ENCODE assay signal across 8 mouse cellular contexts in the genomic region with DNA sequence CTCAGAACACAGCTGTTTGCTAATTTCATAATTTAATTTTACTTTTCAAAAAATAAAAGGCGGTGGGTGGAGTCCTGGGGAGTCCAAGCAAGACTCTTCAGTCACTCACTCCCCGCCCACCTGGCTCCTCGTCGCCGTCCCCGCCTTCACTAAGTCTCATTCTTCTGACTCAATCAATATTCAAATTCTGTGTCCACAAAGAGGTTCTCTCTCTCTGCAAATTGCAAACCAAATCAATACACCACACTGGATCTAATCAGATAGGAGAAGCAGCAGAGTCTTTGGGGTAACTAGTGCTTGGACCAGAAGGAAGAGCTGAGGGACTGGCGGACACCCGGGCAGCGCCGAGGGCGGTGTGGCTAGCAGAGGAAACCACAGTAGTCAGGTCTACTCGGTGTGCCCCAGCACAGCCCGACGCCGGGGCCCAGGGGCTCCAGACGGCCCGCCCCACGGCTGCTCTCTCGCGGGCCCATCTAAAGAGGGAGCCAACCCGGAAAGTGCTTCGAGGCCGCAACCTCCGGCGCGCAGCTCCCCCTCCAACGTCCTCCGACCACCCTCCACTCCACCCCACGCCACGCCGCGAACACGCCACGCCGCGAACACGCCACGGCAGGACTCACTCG. TPM values are rescaled to one million over a fixed set of nuclear protein-coding genes. Genes with fewer than 3 reads are reported as not detected.
DNase-seq lines count a peak whose midpoint lies in the region; ATAC-seq and TF ChIP-seq lines count a peak whose summit lies in the region.

No protein-coding gene starts in this region.

- H3K9ac ChIP-seq in kidney, embryonic 15.5 days: peak overlapping the region; percentile 90
- peak overlapping the region; percentile 81 for H3K9ac ChIP-seq in MEL (ENCODE audit: control insufficient read depth, low read depth, low read length, poor library complexity, severe bottlenecking)
- peak overlapping the region; percentile 91 for H3K9ac ChIP-seq in limb, embryonic 13.5 days
- H3K9ac ChIP-seq in neural tube, embryonic 15.5 days (replicated peaks): peak overlapping the region; percentile 88

- peaks cover 7% of the 10 kb centered on the region; the same call in 1 of the 2 replicates for H3K4me1 ChIP-seq in kidney, embryonic 15.5 days
- peaks cover 0 to 14% of the 10 kb centered on the region in 2 experiments; a peak in 2 of 4 replicates for H3K4me1 ChIP-seq in MEL (ENCODE audit: control insufficient read depth in 1 of 2, insufficient read depth in 2 of 2, low read length in 2 of 2)
- peaks cover 16% of the 10 kb centered on the region for H3K4me1 ChIP-seq in erythroblast, embryonic 14.5 days (ENCODE audit: control insufficient read depth)
- H3K4me1 ChIP-seq in limb, embryonic 13.5 days: no peaks in the 10 kb centered on the region
- H3K4me1 ChIP-seq in neural tube, embryonic 15.5 days: peaks cover 12% of the 10 kb centered on the region; the same call in 1 of the 2 replicates

- H3K9me3 ChIP-seq in kidney, embryonic 15.5 days (replicated peaks): no peaks in the 10 kb centered on the region
- no peaks in the 10 kb centered on the region for H3K9me3 ChIP-seq in MEL (replicated peaks; ENCODE audit: insufficient read depth, low read length)
- H3K9me3 ChIP-seq in erythroblast, embryonic 14.5 days (ENCODE audit: control insufficient read depth, low read length): no peaks in the 10 kb centered on the region
- no peaks in the 10 kb centered on the region for H3K9me3 ChIP-seq in limb, embryonic 13.5 days
- H3K9me3 ChIP-seq in neural tube, embryonic 15.5 days (replicated peaks): no peaks in the 10 kb centered on the region

- H3K27ac ChIP-seq in kidney, embryonic 15.5 days: peak overlapping the region; percentile 55
- peak overlapping the region; percentile 53 for H3K27ac ChIP-seq in MEL (ENCODE audit: control insufficient read depth, low read depth, low read length)
- H3K27ac ChIP-seq in limb, embryonic 13.5 days: no peak overlapping the region; the same call in 1 of the 2 replicates
- peak overlapping the region; percentile 77 for H3K27ac ChIP-seq in neural tube, embryonic 15.5 days (replicated peaks)

- peak; percentile 78 for ATAC-seq in kidney, embryonic 15.5 days (replicated peaks; ENCODE audit: low FRiP score)
- peak; percentile 83 for ATAC-seq in limb, embryonic 13.5 days (ENCODE audit: low FRiP score, low read depth)
- ATAC-seq in neural tube, embryonic 15.5 days (ENCODE audit: low FRiP score): peak; percentile 85

- TF ChIP-seq POLR2A in MEL (IDR thresholded peaks at IDR 0.05; ENCODE audit: control insufficient read depth in 1 of 2, insufficient read depth in 1 of 2, low read depth in 1 of 2, low read length in 2 of 2, poor library complexity in 1 of 2): no peak

- no peak for TF ChIP-seq CTCF in MEL (IDR thresholded peaks at IDR 0.05 in 2 of 3, conservative IDR thresholded peaks at IDR 0.05 in 1 of 3; ENCODE audit: control insufficient read depth in 1 of 3, insufficient read depth in 1 of 3, low read depth in 2 of 3, low read length in 3 of 3, poor library complexity in 1 of 3, severe bottlenecking in 1 of 3)

- no peak for TF ChIP-seq EP300 in MEL (IDR thresholded peaks at IDR 0.05; ENCODE audit: low read depth in 1 of 2, low read length in 2 of 2)

- peak overlapping the region; percentile 79 for H3K4me2 ChIP-seq in kidney, embryonic 15.5 days
- peak overlapping the region; percentile 81 for H3K4me2 ChIP-seq in limb, embryonic 13.5 days (replicated peaks)
- peak overlapping the region; percentile 70 for H3K4me2 ChIP-seq in neural tube, embryonic 15.5 days

- peaks cover 36% of the 10 kb centered on the region for H3K36me3 ChIP-seq in kidney, embryonic 15.5 days
- peaks cover 6 to 13% of the 10 kb centered on the region in 2 experiments; a peak in 3 of 4 replicates for H3K36me3 ChIP-seq in MEL (ENCODE audit: control insufficient read depth in 1 of 2, insufficient read depth in 2 of 2, low read length in 2 of 2)
- peaks cover 35% of the 10 kb centered on the region for H3K36me3 ChIP-seq in erythroblast, embryonic 14.5 days (ENCODE audit: control insufficient read depth)
- H3K36me3 ChIP-seq in limb, embryonic 13.5 days: peaks cover 30% of the 10 kb centered on the region
- H3K36me3 ChIP-seq in neural tube, embryonic 15.5 days: peaks cover 31% of the 10 kb centered on the region

- H3K79me2 ChIP-seq in MEL (ENCODE audit: control insufficient read depth, insufficient read depth, low read length, poor library complexity): peaks cover 12% of the 10 kb centered on the region

- under 1% methylated on average over 39 of the region's 39 CpGs for WGBS in kidney, embryonic 15.5 days
- under 1% methylated on average over 39 of the region's 39 CpGs for WGBS in limb, embryonic 13.5 days
- WGBS in neural tube, embryonic 15.5 days: under 1% methylated on average over 38 of the region's 39 CpGs

- TF ChIP-seq RAD21 in MEL (IDR thresholded peaks at IDR 0.05; ENCODE audit: low read depth, low read length): no peak

- H3K4me3 ChIP-seq in kidney, embryonic 15.5 days (replicated peaks): peak overlapping the region; percentile 85
- H3K4me3 ChIP-seq in MEL (ENCODE audit: control insufficient read depth in 1 of 2, insufficient read depth in 1 of 2, low read depth in 2 of 2, low read length in 2 of 2): peak overlapping the region; percentile 83 to 95
- peak overlapping the region; percentile 80 for H3K4me3 ChIP-seq in erythroblast, embryonic 14.5 days (replicated peaks)
- H3K4me3 ChIP-seq in limb, embryonic 13.5 days: peak overlapping the region; percentile 98
- peak overlapping the region; percentile 94 for H3K4me3 ChIP-seq in neural tube, embryonic 15.5 days (replicated peaks)

- DNase-seq in kidney, adult 9 months: no peak
- peak; percentile 60 for DNase-seq in MEL (ENCODE audit: low read depth, low spot score)
- no peak for DNase-seq in urinary bladder, adult 18-20 months (ENCODE audit: low spot score in 2 of 2)
- no peak for DNase-seq in right cerebral cortex, postnatal 36 days (ENCODE audit: low spot score in 2 of 2)

- peaks cover 13% of the 10 kb centered on the region; the same call in 1 of the 2 replicates for H3K27me3 ChIP-seq in kidney, embryonic 15.5 days
- H3K27me3 ChIP-seq in MEL (ENCODE audit: control insufficient read depth in 1 of 2, insufficient read depth in 2 of 2, low read length in 2 of 2): no peaks in the 10 kb centered on the region
- H3K27me3 ChIP-seq in erythroblast, embryonic 14.5 days (ENCODE audit: control insufficient read depth): peaks cover 8% of the 10 kb centered on the region
- H3K27me3 ChIP-seq in limb, embryonic 13.5 days: peaks cover 8% of the 10 kb centered on the region; the same call in 1 of the 2 replicates
- H3K27me3 ChIP-seq in neural tube, embryonic 15.5 days (replicated peaks): peaks cover 8% of the 10 kb centered on the region; the same call in 1 of the 2 replicates

TF ChIP-seq in MEL, 35 proteins besides CTCF, POLR2A, EP300 and RAD21:
- TF ChIP-seq NELFE (IDR thresholded peaks at IDR 0.05; ENCODE audit: low read depth, low read length): no peak
- TF ChIP-seq MEF2A (IDR thresholded peaks at IDR 0.05; ENCODE audit: extremely low read depth, insufficient replicate concordance, low read depth, low read length, poor library complexity, severe bottlenecking): no peak
- TF ChIP-seq HCFC1 (IDR thresholded peaks at IDR 0.05; ENCODE audit: low read depth, low read length): no peak
- TF ChIP-seq POLR2AphosphoS5 (IDR thresholded peaks at IDR 0.05; ENCODE audit: borderline replicate concordance, low read depth, low read length): no peak
- no peak for TF ChIP-seq MAZ (IDR thresholded peaks at IDR 0.05; ENCODE audit: low read depth, low read length)

RNA-seq across cellular contexts. Expression of a gene that starts 0.5 kb away (rescaled TPM):
- 159 and 162 TPM in 2 replicates for polyA plus RNA-seq in kidney, embryonic 15.5 days (2015; fragmentation: Nextera tagmentation; extraction: Ambion mirVana)
- total RNA-seq in MEL (2012; rRNA removed): 124 TPM in 2 replicates
- 100 to 1,000 TPM in 1 of 2 experiments, not detected in 1; 111 TPM for polyA plus RNA-seq in MEL (2012; ENCODE audit: insufficient read depth in 1 of 2, insufficient read length in 2 of 2, low read depth in 1 of 2, low replicate concordance in 2 of 2, missing spikeins in 1 of 2)
- polyA plus RNA-seq in erythroblast, embryonic 14.5 days (2012): 0.42 and 0.83 TPM in 2 replicates
- 160 TPM in 2 replicates for polyA plus RNA-seq in limb, embryonic 13.5 days (2015; fragmentation: Nextera tagmentation; extraction: Ambion mirVana)
- 107 and 126 TPM in 2 replicates for polyA plus RNA-seq in neural tube, embryonic 15.5 days (2015; fragmentation: Nextera tagmentation; extraction: Ambion mirVana)

RNA-seq across cellular contexts. Expression of a gene that starts 35.3 kb away (rescaled TPM):
- 475 and 513 TPM in 2 replicates for polyA plus RNA-seq in kidney, embryonic 15.5 days (2015; fragmentation: Nextera tagmentation; extraction: Ambion mirVana)
- total RNA-seq in MEL (2012; rRNA removed): 108 and 115 TPM in 2 replicates
- 100 to 1,000 TPM; 355 to 482 TPM for polyA plus RNA-seq in MEL (2012; ENCODE audit: insufficient read depth in 1 of 2, insufficient read length in 2 of 2, low read depth in 1 of 2, low replicate concordance in 2 of 2, missing spikeins in 1 of 2)
- polyA plus RNA-seq in erythroblast, embryonic 14.5 days (2012): 3.3 and 3.9 TPM in 2 replicates
- polyA plus RNA-seq in limb, embryonic 13.5 days (2015; fragmentation: Nextera tagmentation; extraction: Ambion mirVana): 449 and 469 TPM in 2 replicates
- polyA plus RNA-seq in neural tube, embryonic 15.5 days (2015; fragmentation: Nextera tagmentation; extraction: Ambion mirVana): 652 and 681 TPM in 2 replicates

RNA-seq across cellular contexts. Expression of a gene that starts 54.3 kb away (rescaled TPM):
- 23.9 and 30.6 TPM in 2 replicates for polyA plus RNA-seq in kidney, embryonic 15.5 days (2015; fragmentation: Nextera tagmentation; extraction: Ambion mirVana)
- total RNA-seq in MEL (2012; rRNA removed): 15.6 and 19.8 TPM in 2 replicates
- 10 to 100 TPM in 1 of 2 experiments, not detected in 1; 18.8 TPM for polyA plus RNA-seq in MEL (2012; ENCODE audit: insufficient read depth in 1 of 2, insufficient read length in 2 of 2, low read depth in 1 of 2, low replicate concordance in 2 of 2, missing spikeins in 1 of 2)
- polyA plus RNA-seq in erythroblast, embryonic 14.5 days (2012): 0.24 and 0.26 TPM in 2 replicates
- polyA plus RNA-seq in limb, embryonic 13.5 days (2015; fragmentation: Nextera tagmentation; extraction: Ambion mirVana): 35.2 and 36.2 TPM in 2 replicates
- polyA plus RNA-seq in neural tube, embryonic 15.5 days (2015; fragmentation: Nextera tagmentation; extraction: Ambion mirVana): 41.0 and 41.2 TPM in 2 replicates

Comparison
In these comparisons a context has a peak if more than half of its experiments do, and no peak if none do; other contexts are left out.
1. RNA of a gene that starts 0.5 kb away (polyA plus RNA-seq): 160 TPM in limb, embryonic 13.5 days, 159 to 162 TPM in kidney, embryonic 15.5 days, 111 TPM in MEL and 107 to 126 TPM in neural tube, embryonic 15.5 days; 0.42 to 0.83 TPM in erythroblast, embryonic 14.5 days; every median in the first group is over 10 times any median in the second.
2. RNA of a gene that starts 35.3 kb away (polyA plus RNA-seq): 652 to 681 TPM in neural tube, embryonic 15.5 days, 355 to 482 TPM in MEL, 475 to 513 TPM in kidney, embryonic 15.5 days and 449 to 469 TPM in limb, embryonic 13.5 days; 3.3 to 3.9 TPM in erythroblast, embryonic 14.5 days; every median in the first group is over 10 times any median in the second.
3. Peak in every context shown above with its lines, with median percentiles within 50 percentile points of each other: ATAC-seq, H3K4me2 ChIP-seq, H3K4me3 ChIP-seq and H3K9ac ChIP-seq.